ENCODE assay signal across 10 mouse cellular contexts in genomic region chr6:89003197-89003923, GRCm38 (mm10).
A peak's percentile ranks its signal among the peaks of the same experiment; 100 is the strongest.
DNase-seq lines count a peak whose midpoint lies in the region; ATAC-seq and TF ChIP-seq lines count a peak whose summit lies in the region.
"Had no signal": no experiment of that assay in that cellular context is flagged by ENCODE, and none has a peak within 500 bp of the region (broad histone marks: within the 10 kb centered on the region; RNA-seq: fewer than 3 reads in every experiment).

No protein-coding gene starts in this region.

- H3K4me3 ChIP-seq in heart, embryonic 15.5 days = no peak overlapping the region
- H3K4me3 ChIP-seq in heart, adult 2 months = no peak overlapping the region
- H3K4me3 ChIP-seq in hindbrain, embryonic 12.5 days = no peak overlapping the region
- no peak overlapping the region for H3K4me3 ChIP-seq in midbrain, embryonic 12.5 days

- no peak for TF ChIP-seq CTCF in heart, adult 2 months (IDR thresholded peaks at IDR 0.05)

- DNase-seq in heart, adult 2 months = no peak
- DNase-seq in B cell, adult 2 months = peak; percentile 15 to 23
- DNase-seq in urinary bladder, postnatal 10 days (ENCODE audit: low spot score) = no peak
- DNase-seq in gastrocnemius, postnatal 14 days = no peak
- DNase-seq: adrenal gland, adult 2 months had no signal

- intact Hi-C loops in heart, adult 2 months (cut with DNase I) = no loop called here
- intact Hi-C loops in gastrocnemius, postnatal 14 days (cut with DNase I; ENCODE audit: low total_unique reads) = no loop called here

- H3K27ac ChIP-seq in heart, embryonic 15.5 days = peak overlapping the region; percentile 10; the same call in 1 of the 2 replicates
- no peak overlapping the region for H3K27ac ChIP-seq in heart, adult 2 months
- H3K27ac ChIP-seq in hindbrain, embryonic 12.5 days = peak overlapping the region; percentile 41
- H3K27ac ChIP-seq in midbrain, embryonic 12.5 days (replicated peaks) = 0 out of 2 replicates have a peak overlapping the region, but pooled peaks have one; percentile 20

- no peaks in the 10 kb centered on the region for H3K36me3 ChIP-seq in heart, embryonic 15.5 days
- no peaks in the 10 kb centered on the region for H3K36me3 ChIP-seq in heart, adult 2 months (ENCODE audit: control insufficient read depth, insufficient read depth, low read length)
- H3K36me3 ChIP-seq in hindbrain, embryonic 12.5 days = no peaks in the 10 kb centered on the region
- H3K36me3 ChIP-seq in midbrain, embryonic 12.5 days = no peaks in the 10 kb centered on the region

- TF ChIP-seq POLR2A in heart, adult 2 months (IDR thresholded peaks at IDR 0.05; ENCODE audit: insufficient read depth, low read depth, low read length) = no peak

- 37% methylated on average over 6 of the region's 6 CpGs for WGBS in heart, embryonic 15.5 days
- WGBS in heart, adult 2 months = 40% methylated on average over 6 of the region's 6 CpGs
- WGBS in hindbrain, embryonic 12.5 days = 50% methylated on average over 6 of the region's 6 CpGs
- 59% methylated on average over 6 of the region's 6 CpGs for WGBS in midbrain, embryonic 12.5 days

- H3K9ac ChIP-seq in heart, embryonic 15.5 days = no peak overlapping the region
- H3K9ac ChIP-seq in heart, adult 2 months (ENCODE audit: low read depth, low read length) = no peak overlapping the region
- no peak overlapping the region; the same call in 1 of the 2 replicates for H3K9ac ChIP-seq in hindbrain, embryonic 12.5 days
- H3K9ac ChIP-seq in midbrain, embryonic 12.5 days (replicated peaks) = no peak overlapping the region

- H3K4me2 ChIP-seq in heart, embryonic 15.5 days = no peak overlapping the region
- no peak overlapping the region for H3K4me2 ChIP-seq in hindbrain, embryonic 12.5 days (replicated peaks)
- H3K4me2 ChIP-seq in midbrain, embryonic 12.5 days (replicated peaks) = no peak overlapping the region

- TF ChIP-seq EP300 in heart, adult 2 months (IDR thresholded peaks at IDR 0.05; ENCODE audit: insufficient read depth, low read depth, low read length) = no peak

- ATAC-seq in heart, embryonic 15.5 days (replicated peaks; ENCODE audit: insufficient number of reproducible peaks, insufficient read depth, low FRiP score, low read depth) = peak; percentile 54
- 0 out of 2 replicates have a peak, but pooled peaks have one; percentile 6 for ATAC-seq in hindbrain, embryonic 12.5 days (ENCODE audit: low FRiP score)
- no peak for ATAC-seq in midbrain, embryonic 12.5 days (ENCODE audit: low FRiP score, low read depth)
- ATAC-seq in megakaryocyte-erythroid progenitor cell, adult 5-6 weeks (replicated peaks; ENCODE audit: low FRiP score, low TSS enrichment, poor library complexity, severe bottlenecking) = no peak

- H3K9me3 ChIP-seq in heart, embryonic 15.5 days (replicated peaks) = no peaks in the 10 kb centered on the region
- no peaks in the 10 kb centered on the region for H3K9me3 ChIP-seq in hindbrain, embryonic 12.5 days (replicated peaks)
- no peaks in the 10 kb centered on the region for H3K9me3 ChIP-seq in midbrain, embryonic 12.5 days

- no peaks in the 10 kb centered on the region for H3K79me2 ChIP-seq in heart, adult 2 months (replicated peaks; ENCODE audit: control insufficient read depth, insufficient read depth, low read length)

- H3K27me3 ChIP-seq in heart, embryonic 15.5 days = no peaks in the 10 kb centered on the region; the same call in 1 of the 2 replicates
- H3K27me3 ChIP-seq in heart, adult 2 months (ENCODE audit: control insufficient read depth, insufficient read depth, low read length) = no peaks in the 10 kb centered on the region
- 0 out of 2 replicates have a peak, but pooled peaks cover 3% of the 10 kb centered on the region for H3K27me3 ChIP-seq in hindbrain, embryonic 12.5 days
- peaks cover 12% of the 10 kb centered on the region; the same call in 1 of the 2 replicates for H3K27me3 ChIP-seq in midbrain, embryonic 12.5 days
- H3K27me3 ChIP-seq: CH12.LX had no signal

- H3K4me1 ChIP-seq in heart, embryonic 15.5 days (replicated peaks) = peaks cover 6% of the 10 kb centered on the region
- H3K4me1 ChIP-seq in heart, adult 2 months (ENCODE audit: control insufficient read depth, insufficient read depth, low read length) = peaks cover 1% of the 10 kb centered on the region
- peaks cover 36% of the 10 kb centered on the region for H3K4me1 ChIP-seq in hindbrain, embryonic 12.5 days
- peaks cover 38% of the 10 kb centered on the region for H3K4me1 ChIP-seq in midbrain, embryonic 12.5 days

Comparison
In these comparisons a context has a peak if more than half of its experiments do, and no peak if none do; other contexts are left out.
1. ATAC-seq: peak in heart, embryonic 15.5 days (single experiment) and hindbrain, embryonic 12.5 days (single experiment); none in midbrain, embryonic 12.5 days (single experiment) and megakaryocyte-erythroid progenitor cell, adult 5-6 weeks (single experiment).
2. DNase-seq: peak in B cell, adult 2 months (2 of 2); none in heart, adult 2 months (0 of 2), urinary bladder, postnatal 10 days (single experiment) and gastrocnemius, postnatal 14 days (single experiment).